Mouse (Mus musculus) heart, postnatal 36 days (tissue): ENCODE results near the gene Fli1. TPM values are rescaled to one million over a fixed set of nuclear protein-coding genes. Genes with fewer than 3 reads are reported as not detected.
A peak's percentile ranks its signal among the peaks of the same experiment; 100 is the strongest.

Experiments used
- DNase-seq, 2 experiments: peaks; one replicate each; pipeline ENCODE4 v3.0.0; 2021 to 2022
- intact Hi-C: fragments of 180-260 bp; cut with DNase I; formaldehyde crosslinking; loops from one replicate; pipeline ENCODE4 v1.15.1; 2025
- total RNA-seq, 2 experiments: library from RNA; stranded (reverse); gene quantifications; 2 replicates each; pipeline ENCODE4 v1.2.3; 2021

The Fli1 gene
- total RNA-seq, 2 experiments from 2014 or later, result 28.2 to 28.8 TPM

DNA sequence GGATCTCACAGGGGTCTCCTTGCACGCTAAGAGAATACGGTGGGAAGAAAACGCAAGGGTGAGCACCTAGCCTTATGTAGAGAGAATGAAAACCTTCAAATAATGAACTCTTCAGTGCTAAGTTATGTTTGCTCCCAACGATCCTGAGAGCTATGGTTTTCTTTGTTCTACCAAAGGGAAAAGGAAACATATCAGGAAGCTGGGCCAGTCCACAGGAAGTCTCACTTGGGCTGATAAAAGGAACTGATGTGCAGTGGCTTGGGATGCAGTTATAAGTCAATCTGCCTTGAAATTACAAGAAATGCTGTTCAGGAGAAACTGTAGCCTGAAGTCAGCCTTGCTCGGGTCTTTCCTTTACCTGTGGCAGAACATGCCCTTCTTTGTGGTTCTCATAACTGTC is 13.1 kb downstream of the Fli1 start:
- intact Hi-C loops, result no loop called here
- no peak for DNase-seq

DNA sequence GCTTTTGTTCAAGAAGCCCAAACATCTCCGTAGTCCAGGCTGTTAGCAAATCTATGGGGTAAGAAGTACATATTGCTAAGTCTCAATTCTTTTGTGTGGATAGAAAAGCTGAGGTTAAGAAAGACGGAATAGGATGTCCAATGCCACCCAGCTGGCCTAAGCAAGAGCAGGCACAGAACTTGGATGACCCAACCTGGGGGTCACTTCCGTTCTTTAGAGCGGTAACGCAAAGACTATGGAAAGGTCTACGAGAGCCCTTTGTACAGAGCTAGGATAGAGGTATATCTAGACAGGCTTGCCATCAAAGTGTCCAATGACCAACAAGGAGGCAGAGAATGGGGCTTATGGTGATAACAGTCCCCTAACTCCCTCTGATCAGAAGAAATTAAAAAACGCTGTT is 15.3 kb downstream of the Fli1 start:
- intact Hi-C loops, result loop anchor here (2.0 kb wide), 1 partner anchor 13 kb away; no protein-coding TSS in a partner anchor
- DNase-seq, result no peak

DNA sequence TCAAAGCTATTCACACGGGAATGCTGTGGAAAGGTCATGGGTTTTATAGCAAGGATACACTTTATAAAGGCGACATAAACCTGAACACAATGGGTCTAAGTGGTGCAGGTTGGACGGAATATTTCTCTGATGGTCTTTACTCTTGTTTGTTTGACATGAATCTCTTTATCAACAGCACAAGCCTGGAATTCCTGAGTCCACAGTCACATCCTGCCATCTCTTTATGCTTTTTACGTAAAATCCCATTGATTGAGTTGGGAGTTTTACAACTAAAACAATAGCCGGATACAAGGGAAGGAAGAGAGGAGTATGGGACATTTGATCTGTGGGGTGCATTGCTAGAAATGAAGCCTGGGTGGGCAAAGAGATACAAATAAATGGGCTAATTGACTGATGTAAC is 16.9 kb downstream of the Fli1 start:
- intact Hi-C loops, result loop anchor here (2.0 kb wide), 1 partner anchor 15 kb away; no protein-coding TSS in a partner anchor
- no peak for DNase-seq

DNA sequence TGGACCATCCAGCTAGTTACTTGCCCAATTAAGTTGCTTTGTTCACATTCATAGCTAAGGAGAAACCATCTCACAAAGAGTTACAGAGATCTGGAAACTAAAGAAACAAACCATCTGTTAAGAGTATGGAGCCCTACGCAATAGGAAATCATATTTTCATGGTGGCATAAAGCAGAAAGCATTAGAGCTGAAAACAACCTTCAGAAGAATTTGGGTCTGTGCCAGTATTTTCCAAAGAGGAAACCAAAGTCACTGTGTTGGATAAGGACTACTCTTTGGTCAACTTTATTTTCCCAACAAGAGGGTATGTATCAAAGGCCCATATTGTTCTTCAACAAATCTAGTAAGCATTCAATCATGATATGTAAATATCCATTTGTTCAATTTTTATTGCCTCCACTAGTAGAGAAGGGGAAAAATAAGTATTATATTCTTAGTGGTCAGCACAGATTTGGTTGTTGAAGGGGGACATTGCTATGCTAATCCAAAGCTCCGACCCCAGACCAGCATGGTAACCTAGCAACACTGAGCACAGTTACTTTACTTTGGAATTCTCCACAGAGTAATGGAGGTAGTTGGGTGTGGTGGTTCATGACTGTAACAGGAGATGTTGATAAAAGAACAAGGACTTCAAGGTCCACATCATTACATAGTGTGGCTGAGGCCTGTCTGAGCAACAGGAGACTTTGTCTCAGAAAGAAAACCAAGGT is 20.0 kb downstream of the Fli1 start:
- DNase-seq, result no peak
- intact Hi-C loops, result no loop called here

DNA sequence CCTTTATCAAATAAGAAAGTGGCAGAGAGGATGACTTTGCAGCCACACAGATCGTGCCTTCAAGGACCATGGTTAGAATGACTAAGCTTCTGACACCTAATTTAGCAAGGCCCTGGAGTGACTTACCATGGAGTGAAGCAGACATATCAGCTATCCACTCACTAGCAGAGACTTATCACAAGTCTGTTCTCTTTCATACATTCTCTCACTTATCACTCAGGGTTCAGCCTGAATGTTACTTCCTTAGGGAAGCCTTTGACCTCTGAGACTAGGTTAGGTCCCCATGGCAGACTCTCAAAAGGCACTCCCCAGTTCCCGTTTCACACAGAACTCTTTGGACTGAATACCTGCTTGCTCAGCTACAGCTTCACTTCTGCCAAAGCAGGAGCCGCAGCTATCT is 21.3 kb downstream of the Fli1 start:
- intact Hi-C loops, result no loop called here
- DNase-seq, result no peak

DNA sequence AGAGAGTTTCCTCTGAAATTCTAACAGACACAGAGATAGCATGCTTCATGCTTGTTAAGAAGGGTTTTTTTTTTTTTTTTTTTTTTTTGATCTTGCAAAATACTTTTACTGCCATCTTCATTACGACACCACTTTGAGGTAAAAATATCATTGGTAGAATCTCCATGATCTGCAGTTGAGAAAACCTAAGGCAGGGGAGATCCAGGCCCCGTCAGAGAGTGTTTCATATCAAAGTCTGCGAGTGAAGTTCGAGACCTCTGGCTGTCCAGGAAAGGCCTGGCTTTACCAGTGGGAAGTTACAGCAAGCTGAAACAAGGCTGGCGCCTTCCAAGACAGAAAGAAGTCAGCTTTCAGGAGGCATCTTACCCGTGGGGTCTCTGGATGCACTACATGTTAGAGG is 21.8 kb downstream of the Fli1 start:
- intact Hi-C loops, result no loop called here
- no peak for DNase-seq

DNA sequence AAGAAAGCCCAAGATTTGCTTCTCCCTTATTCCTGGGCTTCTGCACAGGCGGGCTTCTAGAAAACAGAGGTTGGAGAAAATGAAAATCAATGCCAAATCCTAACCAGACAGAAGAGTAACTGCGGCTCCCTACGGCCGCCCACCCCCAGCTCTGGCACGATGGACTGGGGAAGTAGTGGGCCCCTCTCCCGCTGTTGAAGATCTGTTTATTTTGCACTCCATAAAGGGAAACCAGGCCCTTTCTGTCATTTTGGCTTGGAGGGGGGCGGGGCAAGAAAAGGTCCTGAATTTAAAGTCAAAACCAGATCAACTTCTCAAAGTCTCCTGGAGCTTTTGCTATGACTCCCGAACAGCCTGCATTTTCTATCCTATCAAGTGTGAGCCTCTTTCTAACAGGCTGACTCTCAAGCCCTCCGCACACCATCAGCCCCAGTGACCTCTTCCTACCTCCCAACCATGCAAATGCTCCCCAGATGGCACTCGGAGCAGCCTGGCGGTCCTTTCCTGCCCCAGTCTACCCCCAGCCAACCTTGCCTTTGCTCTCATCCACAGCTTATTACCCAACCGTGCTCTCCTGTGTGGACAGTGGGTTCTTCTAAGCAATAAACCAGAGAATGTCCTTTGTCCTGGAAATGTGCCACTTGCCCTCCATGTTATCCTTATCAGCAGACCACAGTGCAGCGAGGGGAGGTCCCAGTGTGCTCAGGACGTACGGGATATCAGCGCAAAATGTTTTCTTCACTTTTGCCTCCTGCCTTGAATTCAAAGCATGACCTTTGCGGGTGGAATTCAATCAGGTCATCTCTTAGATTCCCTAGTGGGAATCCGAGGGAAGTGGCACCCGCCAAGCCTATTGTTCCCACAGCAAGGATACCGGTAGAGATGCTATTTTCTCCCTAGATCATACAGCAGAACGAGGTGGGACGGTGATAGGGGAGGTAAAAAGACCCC is 23.3 kb downstream of the Fli1 start:
- intact Hi-C loops, result loop anchor here (2.0 kb wide), 1 partner anchor 21 kb away; no protein-coding TSS in a partner anchor

DNA sequence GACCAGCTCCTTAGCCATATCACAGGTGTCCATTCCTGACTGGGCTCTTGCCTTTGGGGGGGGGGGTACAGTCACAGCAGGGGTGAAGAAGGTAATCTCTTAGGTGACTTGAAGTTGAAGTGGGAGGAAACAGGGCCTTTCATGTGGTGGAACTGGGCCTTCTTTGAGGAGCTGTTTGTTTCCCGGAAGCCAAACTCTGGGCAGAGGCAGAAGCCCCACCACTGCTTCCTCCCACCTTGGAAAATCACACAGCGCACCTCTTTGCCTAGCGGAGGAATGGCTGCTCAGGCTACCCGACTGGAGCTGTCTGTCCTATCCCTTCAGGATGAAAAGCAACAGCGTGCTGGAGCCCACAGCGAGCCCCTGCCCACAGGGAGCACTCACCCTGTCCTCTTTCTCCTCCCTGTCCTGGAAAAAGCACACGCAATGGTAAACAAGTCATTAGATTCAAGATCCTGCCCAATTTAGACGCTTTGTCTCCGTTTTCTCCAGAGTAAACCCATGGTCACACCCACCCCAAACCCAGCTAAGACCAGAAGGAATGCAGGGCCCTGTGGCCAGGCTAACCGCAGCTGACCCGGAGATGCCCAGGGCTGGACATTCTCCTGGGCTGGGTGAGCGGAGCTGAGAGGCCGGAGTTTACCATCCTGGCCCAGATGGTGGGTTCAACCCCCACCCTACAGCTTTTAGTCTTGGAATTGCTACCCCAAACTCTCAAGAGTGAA is 24.1 kb downstream of the Fli1 start:
- no peak for DNase-seq
- intact Hi-C loops, result loop anchor here (1.0 to 2.0 kb wide), 2 partner anchors 12 to 22 kb away; no protein-coding TSS in a partner anchor

More for the DNA sequence above, 23.3 kb downstream of the Fli1 start:
- no peak for DNase-seq

DNA sequence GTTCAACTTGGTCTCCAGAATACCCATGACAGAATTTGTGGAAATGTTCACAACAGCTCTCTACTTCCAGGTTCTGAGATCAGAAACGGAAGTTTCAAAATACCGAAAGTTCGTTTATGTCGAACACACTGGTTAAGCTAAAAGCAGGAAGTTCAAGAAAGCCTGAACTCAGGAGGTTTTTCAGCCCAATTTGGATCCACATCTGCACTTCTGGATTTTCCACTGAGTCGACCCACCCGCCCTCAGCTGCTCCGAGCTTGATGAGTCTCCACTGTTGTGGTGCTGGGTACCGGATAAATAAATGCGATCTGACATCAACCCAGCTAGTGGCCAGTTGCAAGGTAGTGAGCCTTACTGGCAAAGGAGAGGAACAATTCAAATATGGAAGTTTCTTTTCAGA is 26.0 kb downstream of the Fli1 start:
- intact Hi-C loops, result no loop called here
- DNase-seq, result no peak

DNA sequence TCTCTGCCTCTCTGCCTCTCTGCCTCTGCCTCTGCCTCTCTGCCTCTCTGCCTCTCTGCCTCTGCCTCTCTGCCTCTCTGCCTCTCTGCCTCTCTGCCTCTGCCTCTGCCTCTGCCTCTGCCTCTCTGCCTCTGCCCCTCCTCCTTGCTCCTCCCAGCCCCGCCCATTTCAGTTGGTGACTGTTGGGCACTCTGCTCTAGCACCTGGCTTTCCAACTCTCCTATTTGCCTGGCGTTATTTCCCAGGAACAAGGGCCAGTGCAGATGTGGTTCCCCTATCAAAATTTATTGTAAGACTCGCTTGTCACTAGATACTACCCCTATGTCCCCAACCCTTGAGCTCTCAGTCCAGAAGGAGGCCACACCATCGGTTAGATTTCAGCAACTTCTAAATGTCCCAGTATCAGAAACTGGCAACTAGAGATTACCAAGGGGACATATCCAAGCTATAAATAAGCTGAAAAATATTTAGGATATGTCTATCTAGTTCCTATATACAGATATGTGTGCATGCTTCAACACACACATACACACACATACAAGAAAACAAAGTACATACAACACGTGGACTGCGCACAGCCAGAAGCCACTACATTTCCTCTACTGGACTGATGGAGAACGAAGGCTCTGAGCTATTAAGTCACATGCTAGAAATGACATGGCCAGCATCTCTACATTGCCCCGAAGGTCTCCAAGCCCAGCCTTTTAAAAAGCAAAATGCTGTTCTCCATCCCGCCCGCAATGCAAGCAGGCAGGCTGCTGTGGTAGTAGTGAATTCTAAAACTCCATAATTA is 26.6 kb downstream of the Fli1 start:
- intact Hi-C loops, result no loop called here
- peak in 1 of 2 experiments; percentile 46 for DNase-seq

DNA sequence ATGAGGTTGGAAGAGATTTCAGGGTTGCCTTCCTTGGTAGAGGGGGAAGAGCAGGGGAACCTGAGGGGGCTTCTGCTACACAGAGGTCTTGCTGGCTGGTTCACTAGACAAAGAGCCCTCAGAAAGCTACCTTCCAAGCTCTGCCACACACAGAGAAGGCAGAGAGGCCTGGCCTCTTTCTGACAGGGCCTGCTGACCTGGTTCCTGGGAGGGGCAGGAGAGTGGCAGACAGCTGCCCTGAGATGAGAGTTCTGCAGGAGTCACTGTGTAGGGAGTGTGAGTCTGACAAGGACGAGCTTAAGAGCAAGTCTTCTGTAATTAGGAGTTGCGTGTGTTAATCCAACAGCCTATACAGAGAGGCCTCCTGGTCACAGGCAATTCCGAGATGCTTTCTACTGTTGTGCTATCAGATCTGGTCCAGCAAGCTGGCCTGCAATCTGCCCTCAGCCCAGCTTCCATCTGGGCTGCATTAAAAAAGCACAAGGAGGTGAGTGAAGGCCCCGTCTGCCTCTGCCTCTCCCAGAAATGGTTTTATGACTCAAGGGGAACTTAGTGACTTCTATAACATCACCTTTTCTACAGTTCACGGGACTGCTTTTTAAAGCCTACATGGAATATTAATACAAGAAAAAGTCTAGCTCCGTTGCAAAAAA is 28.1 kb downstream of the Fli1 start:
- intact Hi-C loops, result no loop called here

DNA sequence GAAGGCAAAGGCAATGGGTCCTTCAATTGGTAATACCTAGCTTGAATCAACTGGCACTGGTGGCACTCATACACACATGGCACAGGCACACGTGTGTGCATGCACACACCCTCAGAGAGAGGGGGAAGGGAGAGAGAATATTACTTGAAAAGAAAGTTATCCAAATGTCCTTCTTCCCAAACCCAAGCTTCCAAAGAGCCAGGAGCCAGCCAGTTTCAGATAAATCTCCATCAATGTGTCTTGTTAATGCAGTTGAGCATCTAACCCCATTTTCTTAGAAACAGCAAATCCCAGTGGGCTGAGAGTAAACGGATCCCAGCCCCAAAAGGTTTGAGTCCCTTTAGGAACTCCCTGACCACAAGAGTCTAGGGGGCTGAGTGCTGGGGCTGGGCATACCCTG is 29.2 kb downstream of the Fli1 start:
- DNase-seq, result no peak
- intact Hi-C loops, result no loop called here

More for the DNA sequence above, 28.1 kb downstream of the Fli1 start:
- DNase-seq, result no peak

DNA sequence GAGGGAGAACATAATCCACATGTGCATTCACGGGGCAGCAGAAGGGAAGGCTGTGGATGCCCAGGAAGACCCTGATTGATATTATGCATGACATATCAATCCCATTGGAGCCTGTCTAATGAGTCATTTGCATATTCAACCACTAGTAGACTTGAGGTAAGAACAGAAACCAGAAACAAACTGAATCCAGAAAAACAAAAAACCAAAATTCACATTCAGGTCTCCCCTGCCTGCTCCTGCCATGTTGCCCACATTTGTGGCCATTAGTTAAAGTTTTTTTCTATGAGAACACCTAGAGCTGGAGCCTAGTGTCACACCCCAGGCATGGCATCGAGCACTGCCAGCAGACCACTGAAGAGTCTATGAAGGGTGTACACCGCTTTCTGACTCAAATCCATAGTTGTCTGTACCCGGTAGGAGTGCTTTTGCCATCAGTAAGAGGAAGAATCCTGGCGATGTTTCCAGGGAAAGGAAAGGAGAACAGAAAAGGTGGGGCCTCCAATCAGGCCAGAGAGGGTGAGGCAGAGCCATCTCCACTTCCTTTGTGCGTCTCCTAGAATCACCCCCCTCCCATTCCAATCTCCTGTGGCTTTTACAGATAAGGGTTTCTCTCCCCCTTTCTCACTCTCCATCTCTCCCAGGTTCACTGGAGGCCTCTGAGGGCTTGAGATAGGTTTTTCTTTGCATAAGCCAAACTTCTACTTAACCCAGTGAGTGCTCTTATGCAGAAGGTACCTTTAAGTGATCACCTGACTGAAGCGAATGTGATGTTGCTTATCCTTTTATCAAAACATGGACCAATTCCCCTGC is 32.0 kb downstream of the Fli1 start:
- DNase-seq, result no peak
- intact Hi-C loops, result no loop called here

DNA sequence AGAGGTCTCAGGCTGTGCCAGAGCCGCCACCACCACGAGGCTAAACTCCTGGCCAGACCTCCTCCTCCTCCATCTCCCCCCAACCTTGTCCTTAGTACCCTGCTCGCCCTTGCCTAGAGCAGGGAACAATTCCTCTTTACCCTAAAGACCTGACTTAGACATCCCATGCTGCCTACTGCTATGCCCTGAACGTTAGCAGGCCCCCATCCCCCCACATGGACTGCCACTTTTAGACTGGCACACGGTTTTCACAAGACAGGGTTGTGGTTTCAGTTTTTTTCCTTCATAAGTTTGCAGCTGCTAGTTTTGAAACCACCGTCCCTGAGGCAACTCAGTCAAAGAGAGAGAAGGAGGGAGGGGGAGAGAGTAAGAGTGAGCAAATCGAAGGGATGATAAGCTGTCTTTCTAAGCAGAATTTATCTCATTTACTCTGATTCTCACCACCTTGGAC is 32.9 kb downstream of the Fli1 start:
- no peak for DNase-seq
- intact Hi-C loops, result no loop called here

DNA sequence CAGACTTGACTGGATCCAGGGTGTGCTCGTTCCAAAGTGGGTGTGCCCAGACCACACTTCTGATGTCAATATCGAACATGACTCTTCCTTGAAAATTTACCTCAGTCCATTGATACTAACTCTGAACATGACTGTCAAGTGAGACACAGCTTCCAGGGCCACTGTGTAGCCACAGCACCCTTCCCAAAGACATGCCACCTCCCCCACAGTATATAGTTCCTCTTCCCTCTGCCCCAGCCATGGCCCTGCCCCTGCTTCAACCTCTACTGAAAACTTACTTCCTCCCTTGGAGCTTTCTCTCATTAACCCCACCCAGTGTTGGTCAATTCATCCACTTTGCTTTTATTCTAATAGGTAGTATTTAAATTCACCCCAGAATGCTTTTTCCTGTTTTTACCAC is 34.0 kb downstream of the Fli1 start:
- intact Hi-C loops, result no loop called here

DNA sequence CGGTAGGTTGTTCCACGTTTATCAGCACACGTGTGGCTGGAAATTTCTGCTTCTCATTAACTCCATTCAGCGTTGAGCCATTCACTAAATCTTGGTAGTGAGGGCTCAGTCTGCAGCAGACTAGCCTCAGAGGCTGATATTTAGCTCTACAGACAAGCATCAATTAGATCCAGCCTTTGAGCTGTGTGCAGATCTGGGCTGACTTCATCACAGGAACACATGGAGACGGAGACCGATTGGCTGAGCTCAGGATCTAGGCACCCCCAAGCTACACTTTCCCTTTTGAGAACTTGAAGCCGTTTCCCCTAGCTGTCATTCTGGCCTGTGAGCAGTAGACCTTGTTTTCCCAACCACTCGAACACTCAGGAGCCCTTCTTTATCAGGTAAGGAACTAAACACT is 34.5 kb downstream of the Fli1 start:
- intact Hi-C loops, result no loop called here
- DNase-seq, result no peak

More for the DNA sequence above, 34.0 kb downstream of the Fli1 start:
- peak; percentile 25 to 36 for DNase-seq

DNA sequence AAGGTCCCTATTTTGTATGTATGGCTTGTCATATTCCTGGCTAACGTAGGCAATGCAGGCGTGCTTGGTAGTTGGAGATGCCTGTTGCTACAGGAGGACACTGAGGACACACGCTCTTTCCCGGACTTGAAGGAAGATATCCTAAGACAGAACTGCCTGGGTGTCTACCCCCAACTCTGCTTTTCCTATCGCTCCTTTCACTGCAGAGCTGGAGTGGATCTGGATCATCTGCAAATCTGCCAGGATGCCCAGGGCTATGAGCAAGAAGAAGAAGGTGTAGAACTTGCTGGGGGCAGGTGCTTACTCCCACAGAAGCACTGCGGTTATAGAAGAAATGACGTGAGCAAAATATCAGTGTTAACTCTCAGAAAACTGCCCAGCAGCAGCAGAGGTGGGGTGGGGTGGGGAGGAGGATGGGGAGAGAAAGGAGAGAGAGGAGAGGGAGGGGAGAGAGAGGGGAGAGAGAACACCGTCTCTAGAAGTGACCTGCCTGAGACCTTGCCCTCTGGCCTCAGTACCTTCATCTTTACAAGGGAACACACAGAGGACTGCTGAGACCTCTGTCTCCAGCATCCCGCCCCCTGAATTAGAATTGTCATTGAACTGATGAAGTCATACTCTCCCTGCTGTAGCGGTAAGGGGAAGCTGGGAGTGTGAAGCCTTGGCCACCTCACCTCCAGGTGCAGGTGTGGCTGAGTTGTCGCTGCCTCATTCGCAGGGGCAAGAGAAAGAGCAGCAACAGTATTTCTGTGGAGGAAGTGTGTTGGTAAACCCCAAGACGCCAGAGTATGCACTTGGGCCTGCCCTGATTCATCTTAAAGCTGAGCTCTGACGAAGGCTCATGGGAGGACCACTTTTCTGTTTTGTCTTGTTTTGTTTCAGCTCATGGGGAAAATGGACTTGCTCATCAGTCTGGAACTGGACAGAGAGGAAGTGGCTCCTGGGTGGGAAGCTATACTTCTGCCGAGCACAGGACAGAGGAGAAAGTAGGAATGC is 35.5 kb downstream of the Fli1 start:
- peak in 1 of 2 experiments; percentile 42 for DNase-seq
- intact Hi-C loops, result loop anchor here (1.0 kb wide), 2 partner anchors 11 to 34 kb away; no protein-coding TSS in a partner anchor
